Mouse (Mus musculus): ENCODE data around the gene Plcb1. TPM values are rescaled to one million over a fixed set of nuclear protein-coding genes. Genes with fewer than 3 reads are reported as not detected.

Plcb1 gene
- polyA plus RNA-seq, 1 experiment from 2014 or later: 51.8 TPM

DNA sequence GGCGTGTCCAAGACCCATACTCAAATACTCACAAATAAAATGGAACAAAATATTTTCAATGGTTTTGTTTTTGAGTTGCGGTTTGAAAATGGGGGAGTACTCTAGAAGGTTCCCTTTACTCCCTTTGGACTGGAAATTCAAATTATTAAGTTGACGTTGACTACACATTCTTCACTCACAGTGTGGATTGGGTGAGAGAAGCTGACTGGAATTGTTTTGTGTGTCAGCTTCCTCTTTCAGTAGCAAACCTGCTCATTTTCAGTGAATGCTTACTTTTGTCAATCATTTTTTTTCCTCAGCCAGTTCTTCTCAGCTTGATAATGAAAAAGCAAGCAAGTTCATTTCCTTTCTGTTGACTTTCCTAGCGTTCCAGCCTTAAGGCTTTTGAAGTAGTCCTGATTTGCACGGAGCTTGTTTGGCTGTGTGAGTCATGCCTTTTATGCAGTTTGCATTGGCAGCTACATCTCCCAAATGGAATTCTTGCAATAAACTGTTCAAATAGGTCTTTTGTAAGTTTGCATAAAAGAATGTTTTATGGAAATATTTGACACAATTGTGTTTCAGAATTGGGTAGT, 306.8 kb downstream of the Plcb1 start:
- H3K4me2 ChIP-seq (ENCODE audit: low read length): no peak overlapping the region

GRCm38 (mm10) chr2:135101292-135101691, 315.4 kb downstream of the Plcb1 start:
- Histone ChIP-seq H3K27ac (ENCODE audit: low read depth, low read length) (no peak overlapping the region), H3K9ac (ENCODE audit: low read depth, low read length) (no peak overlapping the region), H3K4me2 (ENCODE audit: low read length) (no peak overlapping the region), H3K27me3 (replicated peaks; ENCODE audit: control insufficient read depth, insufficient read depth, low read length) (no peaks in the 10 kb centered on the region), H3K4me1 (ENCODE audit: control insufficient read depth, insufficient read depth, low read depth, low read length) (no peaks in the 10 kb centered on the region), H3K9me3 (ENCODE audit: control insufficient read depth, low read length) (no peaks in the 10 kb centered on the region), H3K4me3 (ENCODE audit: low read length) (no peak overlapping the region), H3K36me3 (ENCODE audit: control insufficient read depth, insufficient read depth, low read length) (no peaks in the 10 kb centered on the region)
- 24% methylated on average over 4 of the region's 4 CpGs for WGBS
- ATAC-seq: peak; percentile 52; the same call in 1 of the 2 replicates

More for the DNA sequence above, 306.8 kb downstream of the Plcb1 start:
- Histone ChIP-seq H3K4me1 (ENCODE audit: control insufficient read depth, insufficient read depth, low read depth, low read length) (no peaks in the 10 kb centered on the region), H3K9me3 (ENCODE audit: control insufficient read depth, low read length) (no peaks in the 10 kb centered on the region), H3K27me3 (replicated peaks; ENCODE audit: control insufficient read depth, insufficient read depth, low read length) (no peaks in the 10 kb centered on the region), H3K4me3 (ENCODE audit: low read length) (no peak overlapping the region), H3K27ac (ENCODE audit: low read depth, low read length) (no peak overlapping the region), H3K9ac (ENCODE audit: low read depth, low read length) (no peak overlapping the region), H3K36me3 (ENCODE audit: control insufficient read depth, insufficient read depth, low read length) (no peaks in the 10 kb centered on the region)
- WGBS: 67% methylated on average over 5 of the region's 5 CpGs
- no peak for ATAC-seq

DNA sequence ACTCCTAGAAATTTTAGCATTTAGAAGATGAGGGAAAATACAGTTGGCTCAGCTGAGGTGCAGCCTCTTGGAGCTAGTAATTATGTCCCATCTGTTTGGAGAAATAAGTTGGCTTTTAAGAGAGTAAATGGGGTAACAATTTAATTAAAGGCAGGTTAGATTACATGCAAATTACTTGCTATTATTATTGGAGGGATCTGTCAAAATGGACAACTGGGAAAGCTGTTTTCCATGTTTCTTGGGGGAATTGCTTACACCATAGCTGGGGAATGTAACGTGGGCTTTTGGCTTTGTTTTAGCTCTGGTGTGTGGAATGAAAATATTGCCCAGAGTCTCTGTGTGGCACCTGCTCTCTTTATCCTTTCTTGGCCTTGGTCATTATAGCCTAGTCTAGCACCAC, 316.1 kb downstream of the Plcb1 start:
- ATAC-seq: no peak
- 38% methylated on average over 1 of the region's 1 CpGs for WGBS
- Histone ChIP-seq H3K4me1 (ENCODE audit: control insufficient read depth, insufficient read depth, low read depth, low read length) (no peaks in the 10 kb centered on the region), H3K36me3 (ENCODE audit: control insufficient read depth, insufficient read depth, low read length) (no peaks in the 10 kb centered on the region), H3K9me3 (ENCODE audit: control insufficient read depth, low read length) (no peaks in the 10 kb centered on the region), H3K27ac (ENCODE audit: low read depth, low read length) (no peak overlapping the region), H3K4me3 (ENCODE audit: low read length) (no peak overlapping the region), H3K9ac (ENCODE audit: low read depth, low read length) (no peak overlapping the region), H3K4me2 (ENCODE audit: low read length) (no peak overlapping the region), H3K27me3 (replicated peaks; ENCODE audit: control insufficient read depth, insufficient read depth, low read length) (no peaks in the 10 kb centered on the region)

DNA sequence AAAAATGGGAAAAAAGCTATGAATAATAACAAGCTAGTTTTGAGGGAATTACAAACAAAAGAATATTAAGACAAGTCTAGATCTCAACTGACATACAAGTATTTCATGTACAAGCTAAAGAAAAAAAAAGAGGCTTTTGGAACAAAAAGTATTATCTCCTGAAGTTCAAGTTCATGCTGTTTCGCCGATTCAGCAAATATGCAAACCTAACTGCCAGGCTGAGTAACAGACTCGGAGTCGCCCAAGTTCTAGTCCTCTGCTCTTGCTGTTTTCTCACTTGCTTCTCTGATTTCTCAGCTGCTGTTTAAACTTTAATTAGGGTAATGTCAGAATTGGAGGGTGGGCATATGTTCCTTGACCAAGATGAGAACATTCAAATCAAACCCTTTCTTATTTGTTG, 320.8 kb downstream of the Plcb1 start:
- WGBS: 97% methylated on average over 4 of the region's 4 CpGs
- H3K27me3 ChIP-seq (replicated peaks; ENCODE audit: control insufficient read depth, insufficient read depth, low read length): no peaks in the 10 kb centered on the region
- no peaks in the 10 kb centered on the region for H3K4me1 ChIP-seq (ENCODE audit: control insufficient read depth, insufficient read depth, low read depth, low read length)
- H3K9me3 ChIP-seq (ENCODE audit: control insufficient read depth, low read length): no peaks in the 10 kb centered on the region
- no peak overlapping the region for H3K4me2 ChIP-seq (ENCODE audit: low read length)
- no peak overlapping the region for H3K4me3 ChIP-seq (ENCODE audit: low read length)
- no peak overlapping the region for H3K9ac ChIP-seq (ENCODE audit: low read depth, low read length)
- H3K36me3 ChIP-seq (ENCODE audit: control insufficient read depth, insufficient read depth, low read length): no peaks in the 10 kb centered on the region
- no peak for ATAC-seq
- no peak overlapping the region for H3K27ac ChIP-seq (ENCODE audit: low read depth, low read length)

DNA sequence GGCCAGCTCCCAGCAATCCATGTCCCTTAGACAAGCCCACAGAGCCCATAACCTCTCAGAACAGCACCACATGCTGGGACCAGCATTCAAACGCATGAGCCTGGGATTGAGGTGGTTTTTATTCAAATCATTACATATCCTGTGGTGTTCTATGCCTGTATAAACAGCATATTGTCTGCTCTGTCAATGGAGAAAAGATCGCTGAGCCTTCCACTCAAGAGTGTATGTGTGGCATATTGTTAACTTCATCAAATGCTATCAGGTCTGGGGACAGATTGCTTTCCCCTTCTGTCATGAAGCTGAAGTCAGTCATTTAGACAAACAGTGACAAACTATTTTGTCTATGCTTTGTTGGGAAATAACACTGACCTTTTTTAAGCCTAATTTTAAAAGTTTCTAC, 322.7 kb downstream of the Plcb1 start:
- Histone ChIP-seq H3K36me3 (ENCODE audit: control insufficient read depth, insufficient read depth, low read length) (no peaks in the 10 kb centered on the region), H3K27me3 (replicated peaks; ENCODE audit: control insufficient read depth, insufficient read depth, low read length) (no peaks in the 10 kb centered on the region), H3K27ac (ENCODE audit: low read depth, low read length) (no peak overlapping the region), H3K9me3 (ENCODE audit: control insufficient read depth, low read length) (no peaks in the 10 kb centered on the region), H3K4me1 (ENCODE audit: control insufficient read depth, insufficient read depth, low read depth, low read length) (no peaks in the 10 kb centered on the region), H3K4me3 (ENCODE audit: low read length) (no peak overlapping the region), H3K9ac (ENCODE audit: low read depth, low read length) (no peak overlapping the region), H3K4me2 (ENCODE audit: low read length) (no peak overlapping the region)
- ATAC-seq: no peak
- WGBS: 18% methylated on average over 2 of the region's 2 CpGs

- no peaks in the 10 kb centered on the region for H3K36me3 ChIP-seq (ENCODE audit: control insufficient read depth, insufficient read depth, low read length)
- H3K4me1 ChIP-seq (ENCODE audit: control insufficient read depth, insufficient read depth, low read depth, low read length): no peaks in the 10 kb centered on the region
- no peak overlapping the region for H3K4me3 ChIP-seq (ENCODE audit: low read length)
- H3K27me3 ChIP-seq (replicated peaks; ENCODE audit: control insufficient read depth, insufficient read depth, low read length): no peaks in the 10 kb centered on the region
- no peak overlapping the region for H3K27ac ChIP-seq (ENCODE audit: low read depth, low read length)
- no peaks in the 10 kb centered on the region for H3K9me3 ChIP-seq (ENCODE audit: control insufficient read depth, low read length)
- H3K9ac ChIP-seq (ENCODE audit: low read depth, low read length): no peak overlapping the region
- H3K4me2 ChIP-seq (ENCODE audit: low read length): no peak overlapping the region
- WGBS: 74% methylated on average over 3 of the region's 3 CpGs
- no peak for ATAC-seq
Measured at GRCm38 (mm10) chr2:135114501-135115128, 328.7 kb downstream of the Plcb1 start.

DNA sequence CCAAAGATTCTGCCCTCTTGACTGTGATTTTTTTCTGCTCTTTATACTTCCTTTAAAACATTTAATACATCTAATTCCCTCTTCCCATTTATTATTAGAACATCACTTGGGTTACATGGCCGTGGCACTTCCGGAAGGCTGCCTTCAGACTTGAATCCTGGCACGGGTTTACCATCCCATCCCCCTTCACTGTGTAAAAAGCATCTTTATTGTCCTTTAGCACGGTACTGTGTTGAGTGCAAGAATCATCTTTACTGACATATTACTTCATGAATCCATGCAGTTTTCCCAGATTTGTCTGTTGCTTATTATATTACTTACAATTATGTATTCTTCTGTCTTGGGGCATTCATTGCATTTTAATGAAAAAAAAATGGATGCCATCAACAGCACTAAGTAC, 337.2 kb downstream of the Plcb1 start:
- Histone ChIP-seq H3K9me3 (ENCODE audit: control insufficient read depth, low read length) (no peaks in the 10 kb centered on the region), H3K27ac (ENCODE audit: low read depth, low read length) (no peak overlapping the region), H3K9ac (ENCODE audit: low read depth, low read length) (no peak overlapping the region), H3K4me3 (ENCODE audit: low read length) (no peak overlapping the region), H3K4me2 (ENCODE audit: low read length) (no peak overlapping the region), H3K36me3 (ENCODE audit: control insufficient read depth, insufficient read depth, low read length) (no peaks in the 10 kb centered on the region), H3K27me3 (replicated peaks; ENCODE audit: control insufficient read depth, insufficient read depth, low read length) (no peaks in the 10 kb centered on the region), H3K4me1 (ENCODE audit: control insufficient read depth, insufficient read depth, low read depth, low read length) (no peaks in the 10 kb centered on the region)
- 70% methylated on average over 4 of the region's 4 CpGs for WGBS
- ATAC-seq: no peak

DNA sequence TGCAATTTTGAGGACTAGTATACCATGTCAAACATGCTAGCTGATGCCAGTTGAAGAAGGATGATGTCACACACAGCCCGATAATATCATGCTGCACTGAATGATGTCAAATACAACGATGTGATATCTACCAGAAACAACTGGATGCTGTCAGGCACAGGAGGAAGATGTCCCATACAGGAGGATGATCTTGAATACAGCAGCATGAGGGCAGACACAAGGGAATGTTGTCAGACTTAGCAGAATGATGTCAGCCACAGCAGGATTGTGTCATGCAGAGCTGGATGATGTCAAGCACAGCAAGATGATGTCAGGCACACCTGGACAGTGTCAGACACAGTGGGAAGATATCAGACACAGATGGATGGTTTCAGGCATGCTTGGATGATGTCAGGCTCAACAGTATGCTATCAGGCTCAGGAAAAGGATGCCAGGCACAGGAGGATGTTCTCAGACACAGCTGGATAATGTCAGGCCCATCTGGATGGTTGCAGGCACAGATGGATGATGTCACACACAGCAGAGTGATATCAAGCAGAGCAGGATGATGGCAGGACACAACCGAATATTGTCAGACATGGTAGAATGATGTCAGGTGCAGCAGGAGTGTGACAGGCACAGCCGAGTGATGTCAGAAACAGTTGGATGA, 338.0 kb downstream of the Plcb1 start:
- no peak overlapping the region for H3K4me2 ChIP-seq (ENCODE audit: low read length)
- H3K9ac ChIP-seq (ENCODE audit: low read depth, low read length): no peak overlapping the region
- peak; percentile 67 for ATAC-seq
- no peak overlapping the region for H3K27ac ChIP-seq (ENCODE audit: low read depth, low read length)
- no peak overlapping the region for H3K4me3 ChIP-seq (ENCODE audit: low read length)
- H3K36me3 ChIP-seq (ENCODE audit: control insufficient read depth, insufficient read depth, low read length): no peaks in the 10 kb centered on the region
- H3K4me1 ChIP-seq (ENCODE audit: control insufficient read depth, insufficient read depth, low read depth, low read length): no peaks in the 10 kb centered on the region
- WGBS: 83% methylated on average over 4 of the region's 4 CpGs
- H3K27me3 ChIP-seq (replicated peaks; ENCODE audit: control insufficient read depth, insufficient read depth, low read length): no peaks in the 10 kb centered on the region
- H3K9me3 ChIP-seq (ENCODE audit: control insufficient read depth, low read length): no peaks in the 10 kb centered on the region

GRCm38 (mm10) chr2:135140576-135140975, 354.7 kb downstream of the Plcb1 start:
- Histone ChIP-seq H3K4me2 (ENCODE audit: low read length) (peak overlapping the region; percentile 29; the same call in 1 of the 2 replicates), H3K9ac (ENCODE audit: low read depth, low read length) (no peak overlapping the region; the same call in 1 of the 2 replicates), H3K36me3 (ENCODE audit: control insufficient read depth, insufficient read depth, low read length) (no peaks in the 10 kb centered on the region), H3K9me3 (ENCODE audit: control insufficient read depth, low read length) (no peaks in the 10 kb centered on the region), H3K27me3 (replicated peaks; ENCODE audit: control insufficient read depth, insufficient read depth, low read length) (no peaks in the 10 kb centered on the region), H3K4me3 (ENCODE audit: low read length) (no peak overlapping the region), H3K4me1 (ENCODE audit: control insufficient read depth, insufficient read depth, low read depth, low read length) (peaks cover 6% of the 10 kb centered on the region), H3K27ac (ENCODE audit: low read depth, low read length) (no peak overlapping the region)
- WGBS: 3% methylated on average over 8 of the region's 8 CpGs
- no peak for ATAC-seq

All from hindbrain, embryonic 16.5 days (tissue).